Mouse (Mus musculus) layer of hippocampus, adult 9-11 months (tissue): ENCODE measurements at regions not wholly inside any gene's neighbourhood (a gene's known extent, or its start where the extent isn't known, plus 50 kb on each side); places are given as distances from the start of the nearest gene placed in this dataset.

Source experiments
- DNase-seq: peaks from one replicate; pipeline ENCODE4 v3.0.0; 2022

DNA sequence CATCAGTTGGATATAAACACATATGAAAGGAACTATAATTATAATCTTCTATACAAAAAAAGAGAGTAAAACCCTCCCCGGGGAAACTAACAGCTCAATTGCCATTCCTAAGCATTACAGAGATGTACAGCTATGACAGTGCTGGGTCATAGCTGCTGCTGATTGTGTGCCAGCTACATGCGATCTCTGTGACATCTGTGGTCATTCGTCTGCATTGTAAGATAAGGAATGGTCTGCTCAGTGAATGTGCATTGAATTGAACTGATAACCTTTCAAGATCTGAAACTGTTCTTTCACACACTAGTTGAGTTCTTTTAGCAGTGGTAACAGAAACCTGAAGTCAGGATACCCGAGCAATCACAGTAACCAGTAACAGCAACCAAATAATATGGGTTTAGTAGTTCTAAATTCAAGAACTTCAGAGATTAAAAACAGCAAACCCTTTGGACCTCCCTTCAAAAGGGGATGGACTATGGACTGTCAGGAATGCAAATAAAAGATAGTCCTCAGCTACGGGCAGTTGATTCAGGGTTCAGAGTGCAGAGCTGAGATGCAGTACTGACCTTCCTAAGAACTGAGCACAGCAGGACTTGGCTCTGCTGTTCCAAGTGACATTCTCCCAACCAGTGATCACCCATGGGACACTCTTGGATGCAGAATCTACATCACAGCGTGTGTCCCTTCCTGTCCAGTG, 295.7 kb downstream of the Cd47 start:
- no peak for DNase-seq

DNA sequence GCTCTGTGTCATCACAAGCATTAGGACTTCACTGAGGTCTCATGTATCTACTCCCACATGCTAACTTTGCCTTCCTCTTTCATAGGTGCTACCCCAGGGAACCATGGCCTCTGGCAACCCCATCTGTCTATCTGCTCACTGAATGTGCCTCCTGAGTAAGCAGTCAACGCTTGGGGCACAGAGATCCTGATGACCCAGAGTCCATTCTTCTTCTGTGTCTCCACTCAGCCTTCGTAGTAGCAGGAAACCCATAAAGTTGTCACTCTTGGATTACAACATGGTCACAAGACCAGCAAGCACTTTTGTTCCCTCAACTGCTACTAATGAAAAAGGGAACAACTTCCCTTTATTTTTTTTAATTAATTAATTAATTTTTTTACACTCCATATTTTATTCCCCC, 296.2 kb downstream of the Cd47 start:
- DNase-seq = no peak

DNA sequence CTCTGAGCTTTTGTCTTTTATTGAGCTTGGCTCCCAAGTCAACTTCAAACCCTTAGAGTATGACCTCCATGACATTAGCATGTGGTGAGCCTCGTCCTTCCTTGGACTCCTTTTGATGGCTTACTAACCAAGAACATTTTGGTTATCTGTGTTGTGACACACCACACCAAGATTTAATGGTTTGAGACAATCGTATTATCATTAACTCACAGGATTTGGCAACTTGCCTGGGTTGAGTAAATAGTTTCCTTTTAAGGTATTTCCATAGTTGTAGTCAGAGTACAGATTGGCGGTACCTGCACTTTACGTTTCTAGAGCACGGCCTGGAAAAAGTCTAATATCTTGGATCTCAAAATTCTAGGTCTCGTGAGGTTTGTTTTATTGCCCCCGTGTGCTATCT, 303.0 kb downstream of the Cd47 start:
- DNase-seq = no peak

DNA sequence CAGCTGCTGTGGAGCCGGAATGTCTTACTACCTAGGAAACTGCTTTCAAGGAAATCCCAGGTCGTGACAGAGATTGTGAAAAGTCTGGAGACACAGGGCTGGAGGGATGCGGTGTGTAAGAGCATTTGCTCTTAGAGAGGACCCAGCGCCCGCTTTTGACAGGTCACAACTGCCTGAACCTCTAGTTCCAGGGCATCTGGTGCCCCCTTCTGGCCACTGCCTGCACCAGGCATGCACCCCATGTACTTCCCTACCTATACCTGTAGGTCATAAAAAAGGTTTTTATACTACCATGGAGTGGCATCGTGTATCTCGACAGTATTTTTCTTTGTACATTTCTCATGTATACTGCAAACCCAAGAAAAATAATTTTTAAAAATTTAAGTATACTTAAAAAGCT, 314.0 kb downstream of the Bbx start:
- DNase-seq = no peak

DNA sequence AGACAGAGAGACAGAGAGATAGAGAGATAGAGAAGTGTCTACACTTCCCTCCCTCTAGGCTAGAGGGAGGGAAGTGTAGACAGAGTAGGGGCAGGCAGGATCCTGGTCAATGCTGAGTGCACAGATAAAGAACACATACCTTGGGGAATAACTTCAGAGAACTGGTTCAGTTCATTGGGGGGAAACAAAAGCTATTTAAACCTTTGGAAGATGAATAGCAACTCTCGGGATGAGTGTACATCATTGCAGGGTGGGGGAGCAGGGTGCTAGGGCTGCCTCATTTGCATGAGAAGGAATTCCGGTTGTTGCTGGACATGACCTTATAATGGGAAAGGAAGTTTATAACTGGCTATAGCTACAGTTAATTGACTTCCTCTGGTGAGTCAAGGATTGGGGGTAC, 309.7 kb downstream of the Bbx start:
- DNase-seq = no peak

DNA sequence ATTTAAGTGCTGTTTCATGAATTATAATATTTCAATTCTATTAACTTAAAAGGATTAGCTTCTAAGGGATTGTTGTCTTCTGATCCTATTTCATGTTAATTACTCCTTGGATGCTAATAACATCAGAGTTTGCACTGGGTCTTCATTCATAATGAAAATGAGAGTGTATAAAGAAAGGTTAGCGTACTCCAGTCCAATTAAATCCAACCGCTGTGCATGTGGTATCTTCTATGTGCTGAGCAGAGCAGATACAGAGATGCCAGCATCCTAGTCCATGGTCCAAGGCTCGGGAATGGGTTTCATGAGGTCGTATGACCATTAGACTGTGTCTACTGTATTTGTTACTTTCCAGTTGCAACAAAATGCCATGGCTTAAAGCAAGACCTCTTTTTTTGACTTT, 307.5 kb downstream of the Bbx start:
- no peak for DNase-seq

DNA sequence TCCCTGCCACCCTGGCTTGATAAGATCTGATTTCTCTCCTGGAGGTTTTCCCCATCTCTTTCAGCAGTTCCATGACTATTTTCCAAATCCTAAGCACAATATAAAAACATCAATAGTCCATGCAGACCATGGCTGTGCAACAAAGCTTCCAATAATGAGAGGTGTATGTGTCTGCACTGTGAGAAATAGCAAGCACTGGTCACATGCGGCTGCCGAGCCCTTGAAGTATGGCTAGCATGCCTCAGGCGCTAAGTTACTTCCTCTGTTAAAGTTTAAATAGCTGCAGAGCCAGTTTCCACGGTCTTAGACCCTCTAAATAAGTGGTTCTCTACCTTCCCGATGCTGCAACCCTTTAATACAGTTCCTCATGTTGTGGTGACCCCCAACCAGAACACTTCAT, 306.6 kb downstream of the Bbx start:
- no peak for DNase-seq

DNA sequence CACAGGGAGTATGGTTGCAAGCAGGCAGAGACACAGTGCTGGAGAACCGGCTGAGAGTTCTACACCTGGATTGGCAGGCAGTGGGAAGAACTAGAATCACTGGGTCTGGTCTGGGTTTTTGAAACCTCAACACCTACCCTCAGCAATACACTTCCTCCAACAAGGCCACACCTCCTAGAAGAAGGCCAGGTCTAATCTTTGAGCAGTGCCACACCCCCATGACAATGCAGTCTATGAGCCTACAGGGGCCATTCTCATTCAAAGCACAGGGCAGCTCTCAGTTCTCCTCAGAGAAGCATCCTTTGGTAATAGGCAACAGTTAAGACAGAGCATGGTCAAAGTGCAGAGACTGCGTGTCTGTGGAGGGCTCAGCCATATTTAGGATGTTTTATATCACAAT, 300.8 kb downstream of the Bbx start:
- no peak for DNase-seq
